Mouse (Mus musculus): ENCODE measurements around the gene Catip. TPM values are rescaled to one million over a fixed set of nuclear protein-coding genes. Genes with fewer than 3 reads are reported as not detected.
A peak's percentile ranks its signal among the peaks of the same experiment; 100 is the strongest.

The Catip gene
- polyA plus RNA-seq, 1 experiment from 2014 or later: 1.1 TPM

DNA sequence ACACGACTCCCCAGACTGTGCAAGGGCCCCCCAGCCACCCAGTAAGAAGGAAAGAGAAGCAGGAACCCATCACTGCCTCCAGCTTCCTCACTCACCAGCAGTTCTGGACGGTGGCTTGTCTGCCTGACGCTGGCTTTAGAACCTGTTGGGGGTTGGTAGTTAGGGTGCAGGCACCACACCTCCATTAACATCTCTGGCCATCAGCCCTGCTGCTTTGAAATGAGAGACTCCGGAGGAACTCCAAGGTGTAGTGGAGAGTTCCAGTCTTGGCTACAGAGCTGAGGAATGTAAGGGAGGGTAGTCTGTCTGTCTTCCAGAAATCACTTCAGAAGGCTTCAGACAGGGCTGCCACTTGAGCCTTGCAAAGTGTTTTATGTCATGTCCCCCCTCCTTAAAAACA is 8.1 kb downstream of the Catip start:
- Histone ChIP-seq H3K9ac (no peak overlapping the region), H3K27me3 (no peaks in the 10 kb centered on the region)
- WGBS: 45% methylated on average over 4 of the region's 4 CpGs

DNA sequence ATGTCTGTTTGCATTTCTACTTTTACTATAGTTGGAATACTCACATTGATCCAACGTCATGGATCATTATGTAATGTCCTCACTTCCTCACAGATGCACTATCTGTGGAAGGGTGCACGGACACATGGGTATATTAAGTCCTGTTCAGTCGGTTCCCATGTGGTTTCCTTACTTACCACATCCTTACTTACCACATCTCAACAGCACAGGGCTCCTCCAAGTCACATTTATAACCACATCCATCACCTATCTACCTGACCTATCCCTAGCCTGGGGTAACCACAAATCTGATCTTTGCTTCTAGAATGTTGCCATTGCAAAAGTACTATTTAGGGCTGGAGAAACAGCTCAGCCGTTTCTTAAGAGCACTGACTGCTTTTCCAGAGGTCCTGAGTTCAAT is 11.5 kb downstream of the Catip start:
- no peak for ATAC-seq (ENCODE audit: borderline replicate concordance, extremely low read depth, low FRiP score, low TSS enrichment)
- H3K9ac ChIP-seq: no peak overlapping the region
- H3K4me1 ChIP-seq: peaks cover 1% of the 10 kb centered on the region; the same call in 1 of the 2 replicates
- no peak overlapping the region for H3K4me2 ChIP-seq
- H3K27ac ChIP-seq: no peak overlapping the region
- 51% methylated on average over 4 of the region's 4 CpGs for WGBS
- no peaks in the 10 kb centered on the region for H3K36me3 ChIP-seq
- H3K9me3 ChIP-seq: no peaks in the 10 kb centered on the region
- no peak overlapping the region for H3K4me3 ChIP-seq
- no peaks in the 10 kb centered on the region for H3K27me3 ChIP-seq

More for the DNA sequence above, 8.1 kb downstream of the Catip start:
- no peak for ATAC-seq (ENCODE audit: borderline replicate concordance, extremely low read depth, low FRiP score, low TSS enrichment)
- Histone ChIP-seq H3K27ac (no peak overlapping the region), H3K4me3 (no peak overlapping the region), H3K4me1 (peaks cover 10% of the 10 kb centered on the region), H3K9me3 (no peaks in the 10 kb centered on the region), H3K36me3 (no peaks in the 10 kb centered on the region), H3K4me2 (no peak overlapping the region)

DNA sequence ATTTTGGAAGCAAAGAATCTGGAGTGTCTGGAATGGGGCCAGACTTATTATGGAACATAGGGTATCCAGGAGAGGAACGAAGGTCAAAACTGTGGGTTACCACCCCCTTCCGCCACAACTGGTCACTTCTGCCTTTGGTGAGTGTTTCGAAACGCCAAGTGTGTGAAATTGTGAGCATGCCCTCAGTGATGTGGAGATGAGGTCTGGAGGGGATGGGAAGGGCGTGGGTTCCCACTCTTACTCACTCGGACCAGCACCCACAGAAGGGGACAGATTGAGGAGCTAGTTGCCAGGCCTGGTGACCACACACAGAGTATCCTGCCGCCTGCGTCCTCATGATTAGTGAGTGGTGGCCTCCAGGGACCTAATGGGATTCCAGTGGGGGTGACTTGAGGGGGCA is 13.1 kb downstream of the Catip start, which contains the start of gene Slc11a1:
Gene Slc11a1, plus strand, starts transcription at position 216 of the 400 bp plus-strand sequence.
- H3K4me1 ChIP-seq: no peaks in the 10 kb centered on the region
- no peak within 1 kb of the TSS for H3K27ac ChIP-seq
- no peaks in the 10 kb centered on the region for H3K36me3 ChIP-seq
- no peaks in the 10 kb centered on the region for H3K27me3 ChIP-seq
- no peak within 1 kb of the TSS for H3K4me2 ChIP-seq
- no peak within 1 kb of the TSS for H3K9ac ChIP-seq
- 0 out of 2 replicates have a peak, but pooled peaks have one; percentile 24 for ATAC-seq (ENCODE audit: borderline replicate concordance, extremely low read depth, low FRiP score, low TSS enrichment)
- H3K9me3 ChIP-seq: no peaks in the 10 kb centered on the region
- 58% methylated on average over 8 of the region's 8 CpGs for WGBS
- H3K4me3 ChIP-seq: no peak within 1 kb of the TSS

DNA sequence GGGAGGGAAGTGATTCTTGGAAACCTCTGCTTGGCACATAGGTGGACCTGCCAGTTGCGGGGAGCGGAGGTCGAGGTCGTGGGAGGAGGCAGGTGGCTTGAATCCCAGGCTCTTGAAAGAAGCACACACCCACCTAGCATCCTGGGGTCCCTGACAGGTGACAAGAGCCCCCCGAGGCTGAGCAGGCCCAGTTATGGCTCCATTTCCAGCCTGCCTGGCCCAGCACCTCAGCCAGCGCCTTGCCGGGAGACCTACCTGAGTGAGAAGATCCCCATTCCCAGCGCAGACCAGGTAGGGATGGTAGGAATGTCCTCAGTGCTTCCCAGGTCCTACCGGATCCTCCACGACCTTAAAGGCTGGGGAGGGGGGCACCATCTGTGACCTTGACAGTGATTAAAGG is 13.7 kb downstream of the Catip start:
- Histone ChIP-seq H3K4me1 (no peaks in the 10 kb centered on the region; the same call in 1 of the 2 replicates), H3K9me3 (no peaks in the 10 kb centered on the region), H3K27me3 (no peaks in the 10 kb centered on the region), H3K4me2 (no peak overlapping the region), H3K9ac (no peak overlapping the region), H3K4me3 (no peak overlapping the region), H3K36me3 (no peaks in the 10 kb centered on the region), H3K27ac (no peak overlapping the region)
- WGBS: 73% methylated on average over 10 of the region's 10 CpGs
- ATAC-seq (ENCODE audit: borderline replicate concordance, extremely low read depth, low FRiP score, low TSS enrichment): no peak

DNA sequence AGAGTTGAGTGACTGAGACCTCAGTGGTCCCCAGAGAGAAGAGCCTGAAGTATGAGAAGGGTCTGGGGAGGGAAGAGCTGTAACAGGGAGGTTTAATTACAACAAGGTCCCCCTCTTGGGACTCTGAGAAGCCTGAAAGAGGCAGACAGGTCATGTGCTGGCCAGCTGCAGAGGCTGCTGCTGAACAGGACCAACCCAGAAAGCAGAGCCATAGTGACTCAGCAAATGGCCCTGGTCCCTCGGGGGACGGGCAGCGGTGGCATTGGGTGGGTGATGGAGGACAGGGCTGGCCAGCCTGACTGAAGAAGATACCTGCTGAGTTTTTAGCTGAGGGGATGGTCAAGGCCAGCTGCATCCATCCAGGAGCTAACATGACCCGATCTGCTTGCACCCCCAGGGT is 14.5 kb downstream of the Catip start:
- Histone ChIP-seq H3K27me3 (no peaks in the 10 kb centered on the region), H3K27ac (no peak overlapping the region), H3K36me3 (no peaks in the 10 kb centered on the region), H3K9me3 (no peaks in the 10 kb centered on the region), H3K4me3 (no peak overlapping the region), H3K9ac (no peak overlapping the region), H3K4me2 (no peak overlapping the region), H3K4me1 (no peaks in the 10 kb centered on the region; the same call in 1 of the 2 replicates)
- WGBS: 73% methylated on average over 4 of the region's 4 CpGs
- ATAC-seq (ENCODE audit: borderline replicate concordance, extremely low read depth, low FRiP score, low TSS enrichment): no peak

DNA sequence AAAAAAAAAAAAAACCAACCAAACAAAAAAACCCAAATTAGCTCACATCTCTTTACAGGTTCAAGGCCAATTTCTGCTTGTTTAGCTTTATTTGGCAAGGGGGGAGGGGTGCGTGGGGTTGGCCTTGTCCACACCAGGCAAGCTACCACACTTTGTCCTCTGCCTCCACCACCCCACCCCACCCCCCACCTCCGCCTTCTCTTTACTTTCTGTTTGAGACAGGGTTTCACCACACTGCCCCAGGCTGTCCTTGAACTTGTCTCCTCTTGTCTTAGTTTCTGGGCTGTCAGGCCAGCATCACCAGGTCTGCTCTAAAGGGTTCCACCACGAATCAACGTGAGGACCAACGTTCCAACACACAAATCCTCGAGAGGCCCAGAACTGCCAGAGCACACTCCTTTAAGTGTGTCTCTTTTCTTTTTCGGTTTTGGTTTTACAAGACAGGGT is 17.2 kb downstream of the Catip start:
- WGBS: 79% methylated on average over 7 of the region's 7 CpGs

DNA sequence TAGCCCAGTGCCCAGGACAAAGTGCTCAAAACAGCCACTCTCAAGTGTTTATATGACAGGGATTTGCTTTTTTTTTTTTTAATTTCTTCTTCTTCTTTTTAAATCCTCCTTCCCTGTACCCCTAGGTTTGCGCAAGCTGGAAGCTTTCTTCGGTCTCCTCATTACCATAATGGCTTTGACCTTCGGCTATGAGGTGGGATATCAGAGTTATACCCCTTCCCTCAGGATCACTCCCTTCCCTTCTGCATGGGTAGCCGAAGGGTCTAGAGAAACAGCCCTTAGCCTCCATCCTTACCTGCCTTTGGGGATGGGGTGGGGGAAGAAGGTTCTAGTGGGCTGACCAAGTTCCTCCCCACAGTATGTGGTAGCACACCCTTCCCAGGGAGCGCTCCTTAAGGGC is 18.6 kb downstream of the Catip start:
- H3K4me1 ChIP-seq: no peaks in the 10 kb centered on the region; the same call in 1 of the 2 replicates
- no peak for ATAC-seq (ENCODE audit: borderline replicate concordance, extremely low read depth, low FRiP score, low TSS enrichment)
- no peak overlapping the region for H3K9ac ChIP-seq
- no peak overlapping the region for H3K27ac ChIP-seq
- H3K4me3 ChIP-seq: no peak overlapping the region
- no peaks in the 10 kb centered on the region for H3K27me3 ChIP-seq
- no peak overlapping the region for H3K4me2 ChIP-seq
- H3K9me3 ChIP-seq: no peaks in the 10 kb centered on the region
- WGBS: 65% methylated on average over 5 of the region's 5 CpGs
- H3K36me3 ChIP-seq: no peaks in the 10 kb centered on the region

More for the DNA sequence above, 17.2 kb downstream of the Catip start:
- no peaks in the 10 kb centered on the region for H3K36me3 ChIP-seq
- ATAC-seq (ENCODE audit: borderline replicate concordance, extremely low read depth, low FRiP score, low TSS enrichment): no peak
- H3K4me3 ChIP-seq: no peak overlapping the region
- no peak overlapping the region for H3K27ac ChIP-seq
- no peak overlapping the region for H3K4me2 ChIP-seq
- no peaks in the 10 kb centered on the region for H3K27me3 ChIP-seq
- no peaks in the 10 kb centered on the region; the same call in 1 of the 2 replicates for H3K4me1 ChIP-seq
- no peak overlapping the region for H3K9ac ChIP-seq
- no peaks in the 10 kb centered on the region for H3K9me3 ChIP-seq

DNA sequence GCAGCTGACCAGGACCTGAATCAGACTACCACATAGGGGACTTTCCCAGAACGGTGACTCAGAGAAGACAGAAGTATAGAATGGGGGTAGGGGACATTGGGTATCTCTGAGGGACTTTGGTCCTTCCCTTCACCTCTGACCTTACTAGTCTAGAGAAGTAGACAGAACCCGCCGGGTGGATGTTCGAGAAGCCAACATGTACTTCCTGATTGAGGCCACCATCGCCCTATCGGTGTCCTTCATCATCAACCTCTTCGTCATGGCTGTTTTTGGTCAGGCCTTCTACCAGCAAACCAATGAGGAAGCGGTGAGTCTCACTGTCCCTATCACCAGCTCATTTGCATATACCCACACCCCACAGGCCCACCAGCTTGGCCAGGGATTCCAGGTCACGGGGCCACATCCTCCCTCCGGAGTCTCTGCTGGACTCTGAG is 19.7 kb downstream of the Catip start:
- no peaks in the 10 kb centered on the region for H3K9me3 ChIP-seq
- H3K27me3 ChIP-seq: no peaks in the 10 kb centered on the region
- no peaks in the 10 kb centered on the region; the same call in 1 of the 2 replicates for H3K4me1 ChIP-seq
- H3K36me3 ChIP-seq: no peaks in the 10 kb centered on the region
- H3K27ac ChIP-seq: no peak overlapping the region
- no peak overlapping the region for H3K9ac ChIP-seq
- ATAC-seq (ENCODE audit: borderline replicate concordance, extremely low read depth, low FRiP score, low TSS enrichment): no peak
- WGBS: 86% methylated on average over 10 of the region's 10 CpGs
- no peak overlapping the region for H3K4me2 ChIP-seq
- H3K4me3 ChIP-seq: no peak overlapping the region

DNA sequence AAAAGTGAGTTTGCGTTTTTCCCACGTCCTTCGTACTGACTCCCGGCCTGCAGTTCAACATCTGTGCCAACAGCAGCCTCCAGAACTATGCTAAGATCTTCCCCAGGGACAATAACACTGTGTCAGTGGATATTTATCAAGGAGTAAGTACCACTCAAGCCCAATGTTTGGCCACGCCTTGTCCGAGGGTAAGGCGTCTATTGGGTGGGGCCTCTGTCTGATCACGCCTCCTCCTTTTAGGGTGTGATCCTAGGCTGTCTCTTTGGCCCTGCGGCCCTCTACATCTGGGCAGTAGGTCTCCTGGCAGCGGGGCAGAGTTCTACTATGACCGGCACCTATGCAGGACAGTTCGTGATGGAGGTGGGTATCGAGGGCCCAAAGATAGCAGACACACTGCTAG is 21.5 kb downstream of the Catip start:
- Histone ChIP-seq H3K27ac (no peak overlapping the region), H3K27me3 (no peaks in the 10 kb centered on the region), H3K9ac (no peak overlapping the region), H3K9me3 (no peaks in the 10 kb centered on the region), H3K4me2 (no peak overlapping the region), H3K4me1 (peaks cover 9% of the 10 kb centered on the region; the same call in 1 of the 2 replicates), H3K36me3 (no peaks in the 10 kb centered on the region), H3K4me3 (no peak overlapping the region)
- WGBS: 67% methylated on average over 13 of the region's 13 CpGs
- ATAC-seq (ENCODE audit: borderline replicate concordance, extremely low read depth, low FRiP score, low TSS enrichment): no peak

DNA sequence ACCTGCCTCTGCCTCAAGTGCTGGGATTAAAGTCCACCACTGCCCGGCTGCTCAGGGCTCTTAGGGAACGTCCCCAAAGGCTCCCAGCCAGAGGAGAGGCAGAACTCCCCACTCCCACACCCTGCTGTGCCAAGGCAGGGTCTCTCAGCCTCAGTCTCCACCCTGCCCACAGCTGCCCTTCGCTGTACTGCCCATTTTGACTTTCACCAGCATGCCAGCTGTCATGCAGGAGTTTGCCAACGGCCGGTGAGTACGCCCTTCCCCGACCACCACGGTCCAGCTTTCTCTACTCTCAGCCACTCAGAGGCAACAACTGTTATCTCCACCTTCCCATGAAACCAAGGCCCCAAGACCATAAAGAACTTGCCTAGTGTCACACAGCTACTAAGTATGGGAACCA is 22.6 kb downstream of the Catip start:
- no peak overlapping the region for H3K27ac ChIP-seq
- WGBS: 79% methylated on average over 8 of the region's 8 CpGs
- peaks cover 13% of the 10 kb centered on the region for H3K4me1 ChIP-seq
- ATAC-seq (ENCODE audit: borderline replicate concordance, extremely low read depth, low FRiP score, low TSS enrichment): no peak
- no peak overlapping the region for H3K4me2 ChIP-seq
- H3K36me3 ChIP-seq: no peaks in the 10 kb centered on the region
- no peaks in the 10 kb centered on the region for H3K27me3 ChIP-seq
- no peaks in the 10 kb centered on the region for H3K9me3 ChIP-seq
- no peak overlapping the region for H3K4me3 ChIP-seq
- no peak overlapping the region for H3K9ac ChIP-seq

DNA sequence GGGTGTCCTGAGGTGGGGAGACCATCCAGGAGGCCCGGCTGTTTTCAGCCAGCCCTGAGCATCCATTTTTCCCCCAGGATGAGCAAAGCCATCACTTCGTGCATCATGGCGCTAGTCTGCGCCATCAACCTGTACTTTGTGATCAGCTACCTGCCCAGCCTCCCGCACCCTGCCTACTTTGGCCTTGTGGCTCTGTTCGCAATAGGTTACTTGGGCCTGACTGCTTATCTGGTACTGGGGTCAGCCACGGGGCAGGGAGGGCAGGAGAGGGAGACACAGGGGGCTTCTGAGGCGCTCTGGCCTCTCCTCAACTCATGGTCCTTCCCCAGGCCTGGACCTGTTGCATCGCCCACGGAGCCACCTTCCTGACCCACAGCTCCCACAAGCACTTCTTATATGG is 23.2 kb downstream of the Catip start:
- H3K36me3 ChIP-seq: no peaks in the 10 kb centered on the region
- no peaks in the 10 kb centered on the region for H3K9me3 ChIP-seq
- ATAC-seq (ENCODE audit: borderline replicate concordance, extremely low read depth, low FRiP score, low TSS enrichment): no peak
- peaks cover 19% of the 10 kb centered on the region for H3K4me1 ChIP-seq
- no peak overlapping the region for H3K4me2 ChIP-seq
- H3K9ac ChIP-seq: no peak overlapping the region
- no peaks in the 10 kb centered on the region for H3K27me3 ChIP-seq
- 90% methylated on average over 10 of the region's 10 CpGs for WGBS
- H3K27ac ChIP-seq: no peak overlapping the region
- no peak overlapping the region for H3K4me3 ChIP-seq

DNA sequence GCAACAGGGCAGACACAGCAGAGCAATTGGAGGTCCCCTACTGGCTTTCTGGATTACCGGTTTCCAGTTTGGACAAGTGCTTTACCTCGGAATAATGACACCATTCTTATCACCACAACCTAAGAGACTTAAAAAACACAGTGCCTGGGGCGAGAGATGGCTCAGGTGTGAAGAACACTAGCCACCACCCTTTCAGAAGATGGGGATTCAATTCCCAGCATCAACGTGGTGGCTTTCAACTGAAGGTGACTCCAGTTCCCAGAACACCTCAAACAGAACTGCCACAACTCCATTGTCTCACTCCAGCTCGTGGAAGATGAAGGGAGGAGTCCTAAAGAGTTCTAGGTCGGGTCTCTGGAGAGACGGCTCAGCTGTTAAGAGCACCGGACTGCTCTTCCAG is 23.6 kb downstream of the Catip start:
- Histone ChIP-seq H3K4me1 (peaks cover 23% of the 10 kb centered on the region), H3K36me3 (no peaks in the 10 kb centered on the region), H3K27ac (no peak overlapping the region), H3K27me3 (no peaks in the 10 kb centered on the region), H3K9me3 (no peaks in the 10 kb centered on the region), H3K4me2 (no peak overlapping the region), H3K4me3 (no peak overlapping the region), H3K9ac (no peak overlapping the region)
- ATAC-seq (ENCODE audit: borderline replicate concordance, extremely low read depth, low FRiP score, low TSS enrichment): no peak
- 74% methylated on average over 8 of the region's 8 CpGs for WGBS

DNA sequence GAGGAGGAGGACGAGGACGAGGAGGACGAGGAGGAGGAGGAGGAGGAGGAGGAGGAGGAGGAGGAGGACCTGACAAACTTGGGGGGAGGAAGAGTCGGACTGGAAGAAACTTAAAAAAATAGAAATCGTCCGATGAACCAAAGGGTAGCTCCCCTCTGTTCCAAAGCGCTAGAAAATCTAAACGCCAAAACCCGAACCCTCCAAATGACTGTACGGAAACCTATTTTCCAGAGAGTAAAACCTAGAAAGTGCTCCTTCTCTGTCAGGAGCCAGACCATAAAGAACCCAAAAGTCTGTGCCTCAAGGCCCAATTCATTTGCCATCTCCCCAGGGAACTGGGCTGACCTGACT is 24.4 kb downstream of the Catip start:
- Histone ChIP-seq H3K36me3 (no peaks in the 10 kb centered on the region), H3K4me2 (peak overlapping the region; percentile 65), H3K9me3 (no peaks in the 10 kb centered on the region), H3K27me3 (no peaks in the 10 kb centered on the region), H3K9ac (peak overlapping the region; percentile 61), H3K4me3 (peak overlapping the region; percentile 55), H3K27ac (peak overlapping the region; percentile 99), H3K4me1 (peaks cover 28% of the 10 kb centered on the region)
- ATAC-seq (ENCODE audit: borderline replicate concordance, extremely low read depth, low FRiP score, low TSS enrichment): no peak
- WGBS: 42% methylated on average over 7 of the region's 10 CpGs

Data from lung, embryonic 15.5 days (tissue).